Mouse (Mus musculus) ES-Bruce4 (cell line): ENCODE results near the gene Galm.

Source experiments
- CTCF ChIP-seq: IDR thresholded peaks from one replicate; pipeline ENCODE4 v1.8.1; 2011; ENCODE audit warnings: low read depth, low read length
- EP300 ChIP-seq: IDR thresholded peaks from 2 replicates; pipeline ENCODE4 v1.6.1; 2011; ENCODE audit warnings: low read depth, low read length; ENCODE audit not compliant: insufficient read depth
- POLR2A ChIP-seq: IDR thresholded peaks from one replicate; pipeline ENCODE4 v1.8.1; 2011; ENCODE audit warnings: low read length; ENCODE audit not compliant: insufficient read depth

DNA sequence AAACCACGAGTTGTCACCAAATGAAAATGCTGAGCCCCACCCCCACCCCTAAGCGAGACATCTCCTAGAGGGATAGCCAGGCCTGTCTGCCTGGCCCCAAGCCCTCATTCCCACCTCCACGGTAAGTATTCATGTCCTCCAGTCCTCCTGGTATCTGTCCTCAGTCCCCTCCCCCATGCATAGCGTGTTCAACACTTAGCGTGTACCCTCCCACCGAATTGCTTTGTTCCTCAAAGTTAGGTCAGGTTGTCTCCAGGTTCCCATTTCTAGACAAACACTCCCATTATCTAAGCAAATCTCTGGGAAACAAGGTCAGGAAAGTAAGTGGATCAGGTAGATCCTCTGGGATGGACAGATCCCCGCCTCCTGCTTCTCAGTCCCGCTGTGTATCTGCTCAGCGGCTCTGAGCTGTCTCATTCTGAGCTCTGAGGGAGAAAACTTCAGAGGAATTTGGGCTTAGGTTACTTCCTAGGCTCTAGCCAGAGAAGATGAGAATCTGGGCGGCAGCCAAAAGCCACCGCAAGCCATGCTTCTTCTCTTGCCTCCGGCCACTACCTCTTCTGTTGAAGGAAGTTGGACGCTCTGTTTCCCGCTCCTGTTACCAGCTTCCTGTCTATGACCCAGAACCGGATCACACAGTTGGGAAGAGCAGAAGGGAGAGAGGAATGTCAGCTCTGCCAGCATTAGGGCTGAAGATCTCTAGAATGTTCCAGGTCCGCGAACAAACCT lies 11.3 kb downstream of the Galm start:
- TF ChIP-seq CTCF (no peak), EP300 (no peak), POLR2A (no peak)
